Mouse (Mus musculus): Measurements from ENCODE around the gene Tmem86a.

The Tmem86a gene

GRCm38 (mm10) chr7:47027520-47027919 lies 22.9 kb upstream of the Tmem86a start:
- DNase-seq (ENCODE audit: low spot score): no peak

- no peak for DNase-seq (ENCODE audit: low spot score)
Measured at GRCm38 (mm10) chr7:47030517-47031193, 19.7 kb upstream of the Tmem86a start.

- no peak for DNase-seq (ENCODE audit: low spot score)
Measured at GRCm38 (mm10) chr7:47031371-47031770, 19.0 kb upstream of the Tmem86a start.

GRCm38 (mm10) chr7:47034785-47035384 lies 15.5 kb upstream of the Tmem86a start:
- DNase-seq (ENCODE audit: low spot score): no peak

- no peak for DNase-seq (ENCODE audit: low spot score)
Measured at GRCm38 (mm10) chr7:47035426-47035825, 15.0 kb upstream of the Tmem86a start.

GRCm38 (mm10) chr7:47041706-47042105 lies 8.7 kb upstream of the Tmem86a start:
- no peak for DNase-seq (ENCODE audit: low spot score)

GRCm38 (mm10) chr7:47042121-47042520 lies 8.3 kb upstream of the Tmem86a start:
- no peak for DNase-seq (ENCODE audit: low spot score)

GRCm38 (mm10) chr7:47042823-47043490 lies 7.4 kb upstream of the Tmem86a start:
- no peak for DNase-seq (ENCODE audit: low spot score)

GRCm38 (mm10) chr7:47050766-47051165 lies 365 bp downstream of the Tmem86a start:
- DNase-seq (ENCODE audit: low spot score): peak; percentile 47

- peak; percentile 45 for DNase-seq (ENCODE audit: low spot score)
Measured at GRCm38 (mm10) chr7:47051404-47052151, 1.2 kb downstream of the Tmem86a start.

- peak; percentile 33 for DNase-seq (ENCODE audit: low spot score)
Measured at GRCm38 (mm10) chr7:47052276-47052675, 1.9 kb downstream of the Tmem86a start.

- no peak for DNase-seq (ENCODE audit: low spot score)
Measured at GRCm38 (mm10) chr7:47053287-47053686, 2.9 kb downstream of the Tmem86a start.

GRCm38 (mm10) chr7:47054666-47055065 lies 4.3 kb downstream of the Tmem86a start:
- no peak for DNase-seq (ENCODE audit: low spot score)

GRCm38 (mm10) chr7:47055744-47056143 lies 5.3 kb downstream of the Tmem86a start:
- no peak for DNase-seq (ENCODE audit: low spot score)

- DNase-seq (ENCODE audit: low spot score): no peak
Measured at GRCm38 (mm10) chr7:47056273-47056672, 5.9 kb downstream of the Tmem86a start.

- DNase-seq (ENCODE audit: low spot score): no peak
Measured at GRCm38 (mm10) chr7:47059339-47059738, 8.9 kb downstream of the Tmem86a start.

- no peak for DNase-seq (ENCODE audit: low spot score)
Measured at GRCm38 (mm10) chr7:47061560-47061959, 11.2 kb downstream of the Tmem86a start.

GRCm38 (mm10) chr7:47066942-47067341 lies 16.5 kb downstream of the Tmem86a start:
- no peak for DNase-seq (ENCODE audit: low spot score)

GRCm38 (mm10) chr7:47067879-47068278 lies 17.5 kb downstream of the Tmem86a start:
- no peak for DNase-seq (ENCODE audit: low spot score)

GRCm38 (mm10) chr7:47072551-47072950 lies 22.1 kb downstream of the Tmem86a start:
- DNase-seq (ENCODE audit: low spot score): no peak

GRCm38 (mm10) chr7:47073536-47074521 lies 23.4 kb downstream of the Tmem86a start:
- peak; percentile 38 for DNase-seq (ENCODE audit: low spot score)

Data from urinary bladder, postnatal 14 days (tissue).